Mouse (Mus musculus): Measurements from ENCODE around the gene Olfr994.

The Olfr994 gene

GRCm38 (mm10) chr2:85436351-85436750 lies at the start of gene Olfr994:
Gene Olfr994, minus strand, starts transcription at chr2:85436451.
- no peak for DNase-seq

DNA sequence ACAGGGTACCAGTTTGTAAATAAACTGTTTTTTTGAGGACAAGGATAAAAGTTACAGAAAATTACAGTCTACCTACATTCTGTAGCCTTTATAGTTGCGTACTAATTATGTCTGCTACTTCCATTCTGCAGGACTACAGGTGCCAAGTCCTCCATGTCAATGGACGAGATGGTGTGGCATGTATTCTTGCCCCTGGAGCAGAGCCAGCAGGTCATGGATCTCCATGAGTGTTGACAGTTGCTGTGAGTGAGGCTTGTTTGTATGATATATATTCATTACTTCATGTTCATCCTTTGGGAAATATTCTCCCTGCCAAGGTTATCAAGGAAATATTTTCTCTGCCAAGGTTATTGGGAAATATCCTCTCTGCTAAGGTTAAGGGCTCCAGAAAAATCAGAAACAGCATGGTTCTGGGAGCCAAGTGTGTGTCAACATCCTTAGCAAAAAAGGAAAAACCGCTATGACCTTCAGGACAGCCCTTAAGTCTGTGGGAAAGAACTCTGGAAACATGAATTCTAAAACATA lies 30.6 kb upstream of the Olfr994 start:
- no peak for DNase-seq

DNA sequence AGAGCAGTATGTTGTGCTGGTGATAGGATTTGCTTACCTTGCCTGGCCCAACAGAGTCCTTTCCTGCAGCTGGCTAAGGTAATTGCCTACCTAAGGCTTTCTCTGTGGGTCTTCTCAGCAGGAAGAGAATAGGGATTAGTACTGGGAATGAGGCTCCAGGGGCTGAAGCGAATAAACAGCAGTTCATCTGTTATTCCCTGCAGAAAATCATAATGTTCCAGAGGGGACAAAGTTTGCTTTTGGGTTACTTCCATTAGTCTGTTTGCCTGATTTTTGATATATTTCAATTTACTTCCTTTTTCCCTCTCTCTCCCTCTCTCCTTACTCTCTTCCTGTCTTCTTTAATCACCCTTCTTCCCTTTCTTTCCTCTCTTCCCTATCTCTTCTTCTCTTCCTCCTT lies 7.3 kb upstream of the Olfr994 start, which contains the start of gene Olfr995:
TSS of gene Olfr995 (minus strand) at position 101 of the 400 bp plus-strand sequence.
- no peak for DNase-seq

GRCm38 (mm10) chr2:85442546-85442945 lies 6.3 kb upstream of the Olfr994 start:
- DNase-seq = no peak

DNA sequence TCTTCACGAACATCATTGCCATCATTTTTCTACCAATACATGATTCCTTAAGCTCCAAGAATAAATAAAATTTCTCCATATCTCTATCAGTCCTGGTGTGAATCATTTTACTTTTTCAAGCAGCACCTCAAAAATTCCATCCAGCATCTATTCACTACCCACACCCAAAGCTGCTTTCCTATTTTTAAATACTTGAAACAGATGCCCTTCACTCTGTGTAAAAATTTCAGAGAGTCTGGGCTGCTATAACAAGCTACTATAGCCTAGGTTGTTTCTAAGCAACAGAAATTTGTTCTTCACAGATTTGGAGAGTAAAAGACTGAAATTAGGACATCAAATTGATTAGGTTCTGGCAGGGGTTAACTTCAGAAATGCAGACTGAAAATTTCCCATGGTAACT lies 10.4 kb downstream of the Olfr994 start:
- no peak for DNase-seq

- no peak for DNase-seq
Measured at GRCm38 (mm10) chr2:85414777-85415176, 21.5 kb downstream of the Olfr994 start, which contains the start of gene Olfr993. Gene Olfr993, minus strand, starts transcription at chr2:85414877.

DNA sequence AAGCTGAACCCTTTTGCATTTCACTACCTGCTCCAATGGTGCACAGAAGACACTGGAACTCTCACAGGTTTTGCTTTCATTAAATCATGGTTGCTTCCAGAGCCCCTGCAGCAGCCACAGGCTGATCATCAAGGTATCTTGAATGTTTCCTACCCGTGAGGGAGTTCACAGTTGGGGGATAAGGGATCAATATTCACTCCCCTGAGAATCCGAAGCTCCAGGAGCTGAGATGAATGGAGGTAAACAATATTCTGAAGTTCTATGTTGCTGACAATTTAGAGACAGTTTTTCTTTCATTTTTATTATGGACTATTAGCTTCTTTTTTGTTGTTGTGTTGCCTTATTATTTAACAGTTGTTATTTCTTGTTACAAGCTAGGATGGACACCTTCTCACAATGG lies 26.9 kb downstream of the Olfr994 start, which contains the start of gene Olfr992:
TSS of gene Olfr992 (minus strand) at position 101 of the 400 bp plus-strand sequence.
- DNase-seq = no peak
